Mouse (Mus musculus) bone marrow, adult 2 months (tissue): ENCODE results near the gene Hspbap1. TPM values are rescaled to one million over a fixed set of nuclear protein-coding genes. Genes with fewer than 3 reads are reported as not detected.

Experiments used
- H3K27ac ChIP-seq: fragments of 200-500 bp; 2 replicates; pipeline ENCODE4 v1.5.1; 2012; ENCODE audit warnings: low read depth, mild to moderate bottlenecking, control low read depth, inconsistent platforms, low read length; ENCODE audit not compliant: control insufficient read depth, poor library complexity, insufficient read depth
- H3K4me1 ChIP-seq: fragments of 200-500 bp; 2 replicates; pipeline ENCODE4 v1.6.1; 2011; ENCODE audit warnings: low read length; ENCODE audit not compliant: control insufficient read depth, insufficient read depth
- H3K4me3 ChIP-seq: fragments of 200-500 bp; replicated peaks from 2 replicates; pipeline ENCODE3; 2011; ENCODE audit warnings: mild to moderate bottlenecking, low read depth, low read length, control low read depth; ENCODE audit not compliant: control insufficient read depth
- CTCF ChIP-seq: fragments of 200-500 bp; IDR thresholded peaks from 2 replicates; pipeline ENCODE4 v1.5.1; 2011; ENCODE audit warnings: low read length, control low read depth; ENCODE audit not compliant: control insufficient read depth, insufficient read depth
- POLR2A ChIP-seq: fragments of 200-500 bp; IDR thresholded peaks from 2 replicates; pipeline ENCODE4 v1.6.1; 2011; ENCODE audit warnings: low read depth, mild to moderate bottlenecking, control low read depth, low read length, borderline replicate concordance; ENCODE audit not compliant: control insufficient read depth
- WGBS: fragments of 180-500 bp; shearing (Covaris S2); methylation state at CpG from one replicate; pipeline ENCODE4 v1.1.7; 2018; 5-methylcytosine and 5-hydroxymethylcytosine counted together
- polyA plus RNA-seq: library from polyadenylated mRNA; stranded (reverse); fragments of >200 nt; gene quantifications from 2 replicates; pipeline ENCODE4 v1.2.4, GENCODE M21; 2011; ENCODE audit warnings: low replicate concordance; ENCODE audit not compliant: missing spikeins, insufficient read depth, insufficient read length

The Hspbap1 gene
- polyA plus RNA-seq, 1 experiment: 20.2 TPM

- Histone ChIP-seq H3K4me1 (peaks cover 5% of the 10 kb centered on the region), H3K27ac (peak within 1 kb of the TSS; percentile 86), H3K4me3 (peak within 1 kb of the TSS; percentile 97)
- WGBS: 1% methylated on average over 77 of the region's 78 CpGs
- TF ChIP-seq POLR2A (no peak; the same call in 1 of the 2 replicates), CTCF (no peak)
Measured at GRCm38 (mm10) chr16:35768785-35769642, 1.2 kb upstream of the Hspbap1 start, which contains the start of gene Dirc2. Gene Dirc2, minus strand, starts transcription at chr16:35769356.

GRCm38 (mm10) chr16:35771141-35771540 lies 966 bp downstream of the Hspbap1 start:
- Histone ChIP-seq H3K4me1 (no peaks in the 10 kb centered on the region; the same call in 1 of the 2 replicates), H3K27ac (no peak overlapping the region), H3K4me3 (no peak overlapping the region)
- WGBS: 69% methylated on average over 8 of the region's 8 CpGs
- TF ChIP-seq CTCF: no peak
- TF ChIP-seq POLR2A: no peak

- Histone ChIP-seq H3K4me3 (no peak overlapping the region), H3K4me1 (no peaks in the 10 kb centered on the region; the same call in 1 of the 2 replicates), H3K27ac (no peak overlapping the region)
- WGBS: 72% methylated on average over 5 of the region's 5 CpGs
- TF ChIP-seq POLR2A (no peak), CTCF (no peak)
Measured at GRCm38 (mm10) chr16:35771606-35772005, 1.4 kb downstream of the Hspbap1 start.

GRCm38 (mm10) chr16:35772598-35772997 lies 2.4 kb downstream of the Hspbap1 start:
- Histone ChIP-seq H3K27ac (no peak overlapping the region), H3K4me1 (no peaks in the 10 kb centered on the region; the same call in 1 of the 2 replicates), H3K4me3 (no peak overlapping the region)
- TF ChIP-seq CTCF: no peak
- no peak for TF ChIP-seq POLR2A
- WGBS: 79% methylated on average over 5 of the region's 5 CpGs

GRCm38 (mm10) chr16:35775835-35776234 lies 5.7 kb downstream of the Hspbap1 start:
- no peak for TF ChIP-seq POLR2A
- no peak for TF ChIP-seq CTCF
- no peak overlapping the region for H3K27ac ChIP-seq
- 9% methylated on average over 1 of the region's 1 CpGs for WGBS
- H3K4me3 ChIP-seq: no peak overlapping the region
- H3K4me1 ChIP-seq: no peaks in the 10 kb centered on the region; the same call in 1 of the 2 replicates

GRCm38 (mm10) chr16:35776737-35777136 lies 6.6 kb downstream of the Hspbap1 start:
- no peak for TF ChIP-seq POLR2A
- no peak for TF ChIP-seq CTCF
- 48% methylated on average over 7 of the region's 7 CpGs for WGBS
- H3K27ac ChIP-seq: no peak overlapping the region
- no peaks in the 10 kb centered on the region; the same call in 1 of the 2 replicates for H3K4me1 ChIP-seq
- no peak overlapping the region for H3K4me3 ChIP-seq

- H3K4me3 ChIP-seq: no peak overlapping the region
- H3K27ac ChIP-seq: no peak overlapping the region
- WGBS: 89% methylated on average over 4 of the region's 4 CpGs
- TF ChIP-seq CTCF (no peak), POLR2A (no peak)
- H3K4me1 ChIP-seq: no peaks in the 10 kb centered on the region; the same call in 1 of the 2 replicates
Measured at GRCm38 (mm10) chr16:35777768-35778167, 7.6 kb downstream of the Hspbap1 start.

GRCm38 (mm10) chr16:35779681-35780080 lies 9.5 kb downstream of the Hspbap1 start:
- TF ChIP-seq POLR2A (no peak), CTCF (no peak)
- Histone ChIP-seq H3K4me3 (no peak overlapping the region), H3K4me1 (no peaks in the 10 kb centered on the region; the same call in 1 of the 2 replicates), H3K27ac (no peak overlapping the region)
- 75% methylated on average over 7 of the region's 7 CpGs for WGBS
